Mouse (Mus musculus) adrenal gland, adult 10 weeks (tissue): ENCODE measurements around the gene Tmem53. TPM values are rescaled to one million over a fixed set of nuclear protein-coding genes. Genes with fewer than 3 reads are reported as not detected.

Source experiments
- polyA plus RNA-seq: library from polyadenylated mRNA; stranded (reverse); fragments of 350-450 nt; fragmentation: Illumina TruSeq; extraction: RNeasy Lipid Tissue Mini Kit (QIAGEN cat#74804); gene quantifications from one replicate; pipeline ENCODE4 v1.2.3, GENCODE M21; 2014; ENCODE audit warnings: low read depth, low replicate concordance

The Tmem53 gene
- 1.9 TPM for polyA plus RNA-seq

DNA sequence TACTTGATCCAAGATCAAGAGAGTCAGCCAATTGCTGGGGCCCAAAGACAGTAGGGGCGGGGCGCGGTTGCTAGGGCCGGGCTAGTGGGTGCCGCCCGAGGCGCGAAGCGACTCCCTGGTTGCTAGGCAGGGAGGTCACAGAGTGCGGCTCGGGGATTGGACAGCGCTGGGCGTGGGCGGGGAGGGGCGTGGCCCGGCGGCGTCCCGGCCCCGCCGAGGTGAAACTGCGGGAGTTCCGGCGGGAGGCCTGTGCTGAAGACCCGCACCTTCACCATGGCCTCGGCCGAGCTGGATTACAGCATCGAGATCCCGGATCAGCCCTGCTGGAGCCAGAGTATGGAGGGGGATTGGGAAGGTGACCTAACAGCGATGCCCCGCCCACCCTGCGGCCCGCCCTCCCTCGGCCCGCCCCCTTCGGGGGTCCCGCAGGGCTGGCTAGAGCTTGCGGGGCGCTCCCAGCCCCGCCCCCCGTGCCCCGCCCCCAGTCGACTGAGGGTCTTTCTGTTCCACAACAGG, at the start of gene Tmem53, which contains the start of gene Armh1:
Gene Tmem53, plus strand, starts transcription at position 151 of the 516 bp plus-strand sequence.
Gene Armh1, minus strand, starts transcription at position 325 of the 516 bp plus-strand sequence.

Other genes with a start within 250 kb of the Tmem53 start
- 37.5 TPM for gene Eif2b3, start 232.5 kb upstream of the Tmem53 start, polyA plus RNA-seq
- gene Ptch2, start 155.9 kb upstream of the Tmem53 start, polyA plus RNA-seq: 0.17 TPM
- 1.2 TPM for gene Btbd19, start 126.2 kb upstream of the Tmem53 start, polyA plus RNA-seq
- not detected for gene Tctex1d4, start 125.2 kb upstream of the Tmem53 start, polyA plus RNA-seq
- gene Plk3, start 118.0 kb upstream of the Tmem53 start, polyA plus RNA-seq: 0.35 TPM
- gene Rps8, start 95.7 kb upstream of the Tmem53 start, polyA plus RNA-seq: 165 TPM
- 1.1 TPM for gene Kif2c, start 69.3 kb upstream of the Tmem53 start, polyA plus RNA-seq
- 2.1 TPM for gene Armh1, start 174 bp downstream of the Tmem53 start, polyA plus RNA-seq
- gene Rnf220, start 245.1 kb downstream of the Tmem53 start, polyA plus RNA-seq: 21.0 TPM